Mouse (Mus musculus) CD4-positive helper T cell, adult 2 months (primary cell): ENCODE data around the gene A230050P20Rik.
"Not testable (repeated sequence)": the region's sequence is repeated elsewhere in the genome, so short reads cannot be mapped to it uniquely, and the experiment has no call there.

Source experiments
- DNase-seq: peaks from one replicate; pipeline ENCODE4 v3.0.0-alpha.2; 2012; ENCODE audit warnings: low read depth, missing footprints, low spot score

The A230050P20Rik gene

GRCm38 (mm10) chr9:20868448-20869001 is at the start of gene A230050P20Rik:
Gene A230050P20Rik (plus strand): TSS chr9:20868642.
- peak; percentile 78 for DNase-seq

- no peak for DNase-seq
Measured at GRCm38 (mm10) chr9:20820001-20820400, 48.4 kb upstream of the A230050P20Rik start.

- no peak for DNase-seq
Measured at GRCm38 (mm10) chr9:20822821-20823220, 45.6 kb upstream of the A230050P20Rik start.

GRCm38 (mm10) chr9:20825781-20826180 is 42.7 kb upstream of the A230050P20Rik start:
- DNase-seq: no peak

GRCm38 (mm10) chr9:20828127-20828526 is 40.3 kb upstream of the A230050P20Rik start:
- no peak for DNase-seq

GRCm38 (mm10) chr9:20830901-20831643 is 37.4 kb upstream of the A230050P20Rik start:
- peak; percentile 65 for DNase-seq

GRCm38 (mm10) chr9:20834881-20835280 is 33.6 kb upstream of the A230050P20Rik start:
- DNase-seq: no peak

GRCm38 (mm10) chr9:20835431-20835954 is 32.9 kb upstream of the A230050P20Rik start:
- not testable (repeated sequence) for DNase-seq

- no peak for DNase-seq
Measured at GRCm38 (mm10) chr9:20837184-20837947, 31.1 kb upstream of the A230050P20Rik start.

- DNase-seq: no peak
Measured at GRCm38 (mm10) chr9:20838931-20839330, 29.5 kb upstream of the A230050P20Rik start.

GRCm38 (mm10) chr9:20842211-20842610 is 26.2 kb upstream of the A230050P20Rik start:
- no peak for DNase-seq

GRCm38 (mm10) chr9:20842670-20843069 is 25.8 kb upstream of the A230050P20Rik start:
- peak; percentile 12 for DNase-seq

GRCm38 (mm10) chr9:20850179-20850578 is 18.3 kb upstream of the A230050P20Rik start:
- DNase-seq: no peak

- DNase-seq: peak; percentile 52
Measured at GRCm38 (mm10) chr9:20857131-20857530, 11.3 kb upstream of the A230050P20Rik start.

GRCm38 (mm10) chr9:20859926-20860325 is 8.5 kb upstream of the A230050P20Rik start:
- DNase-seq: no peak

- DNase-seq: peak; percentile 39
Measured at GRCm38 (mm10) chr9:20861821-20862220, 6.6 kb upstream of the A230050P20Rik start.

GRCm38 (mm10) chr9:20862225-20862624 is 6.2 kb upstream of the A230050P20Rik start:
- DNase-seq: no peak

GRCm38 (mm10) chr9:20866879-20867278 is 1.6 kb upstream of the A230050P20Rik start:
- DNase-seq: no peak

- peak; percentile 34 for DNase-seq
Measured at GRCm38 (mm10) chr9:20869246-20869645, 804 bp downstream of the A230050P20Rik start.

GRCm38 (mm10) chr9:20870211-20871173 is 2.0 kb downstream of the A230050P20Rik start:
- DNase-seq: no peak

GRCm38 (mm10) chr9:20872991-20873390 is 4.5 kb downstream of the A230050P20Rik start:
- DNase-seq: no peak
